Mouse (Mus musculus) kidney, postnatal 36 days (tissue): ENCODE results near the gene H6pd.

ENCODE experiments used
- DNase-seq, 2 experiments: peaks; one replicate each; pipeline ENCODE4 v3.0.0; 2021 to 2022; ENCODE audit warnings: mixed read lengths in 2 of 2

H6pd gene

DNA sequence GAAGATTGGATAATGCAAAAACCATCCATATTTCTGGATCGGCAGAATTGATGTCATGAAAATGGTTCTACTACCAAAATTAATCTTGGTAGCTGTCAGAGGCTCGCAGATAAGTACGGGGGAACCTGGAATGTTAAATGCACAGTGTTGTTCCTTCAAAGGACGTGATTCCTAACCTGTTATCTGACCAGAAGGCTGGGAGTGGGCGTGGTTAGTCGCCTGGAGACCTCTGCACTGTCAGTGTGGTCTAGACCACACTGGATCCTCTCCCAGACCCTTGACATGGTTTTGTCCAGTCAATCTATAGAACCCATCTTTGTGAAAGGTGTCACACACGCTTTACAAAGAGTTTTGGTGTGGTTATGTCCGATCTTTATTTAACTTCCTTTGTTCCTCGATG is 37.4 kb downstream of the H6pd start:
- no peak for DNase-seq

- DNase-seq = no peak
These were observed 40.3 kb downstream of the H6pd start for GRCm38 (mm10) chr4:149968526-149968925.

- no peak for DNase-seq
These were observed 41.9 kb downstream of the H6pd start for GRCm38 (mm10) chr4:149966963-149967362.

DNA sequence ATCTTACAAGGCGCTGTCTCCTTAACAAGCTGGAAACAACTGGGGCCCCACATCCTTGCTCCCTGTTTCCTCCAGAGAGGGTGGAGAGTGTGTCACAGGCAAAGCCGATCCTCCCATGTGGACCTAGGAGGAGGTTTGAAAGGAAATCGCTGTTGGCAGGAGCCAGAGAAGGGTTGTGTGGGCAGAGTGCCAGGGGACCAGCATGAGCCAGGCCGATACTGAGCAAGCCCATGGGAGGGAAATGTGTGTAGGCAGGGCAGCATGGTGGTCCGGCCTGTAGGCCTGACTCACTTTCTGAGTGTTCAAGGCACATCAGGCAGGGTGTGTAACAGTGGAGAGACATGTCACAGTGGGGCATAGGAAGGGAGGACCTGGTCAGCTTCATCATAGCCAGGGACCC is 42.6 kb downstream of the H6pd start:
- DNase-seq = peak; percentile 82 to 86

GRCm38 (mm10) chr4:149965672-149966071 is 43.2 kb downstream of the H6pd start:
- no peak for DNase-seq

- no peak for DNase-seq
These were observed 43.6 kb downstream of the H6pd start for GRCm38 (mm10) chr4:149965242-149965641.

GRCm38 (mm10) chr4:149964770-149965169 is 44.1 kb downstream of the H6pd start:
- DNase-seq = no peak

DNA sequence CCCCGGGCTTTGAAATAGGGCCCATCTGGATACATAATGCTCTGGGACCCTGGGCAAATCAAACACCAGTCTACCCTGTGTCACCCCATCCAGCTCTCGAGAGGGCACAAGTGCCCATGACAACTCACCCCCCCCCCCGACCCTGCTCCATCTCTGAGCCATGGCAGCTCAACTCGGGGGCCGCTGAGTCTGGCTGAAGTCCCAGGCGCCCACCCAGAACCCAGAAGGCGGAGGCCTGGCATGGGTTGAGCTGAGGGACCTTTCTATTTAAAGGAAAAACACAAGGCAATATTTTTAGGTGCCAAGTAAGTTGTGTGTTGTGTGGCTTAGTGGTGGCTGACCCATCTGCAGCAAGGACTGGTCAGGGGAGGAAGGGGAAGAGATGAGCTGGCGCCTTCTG is 44.5 kb downstream of the H6pd start:
- no peak for DNase-seq

GRCm38 (mm10) chr4:149960391-149960790 is 48.4 kb downstream of the H6pd start:
- DNase-seq = no peak

DNA sequence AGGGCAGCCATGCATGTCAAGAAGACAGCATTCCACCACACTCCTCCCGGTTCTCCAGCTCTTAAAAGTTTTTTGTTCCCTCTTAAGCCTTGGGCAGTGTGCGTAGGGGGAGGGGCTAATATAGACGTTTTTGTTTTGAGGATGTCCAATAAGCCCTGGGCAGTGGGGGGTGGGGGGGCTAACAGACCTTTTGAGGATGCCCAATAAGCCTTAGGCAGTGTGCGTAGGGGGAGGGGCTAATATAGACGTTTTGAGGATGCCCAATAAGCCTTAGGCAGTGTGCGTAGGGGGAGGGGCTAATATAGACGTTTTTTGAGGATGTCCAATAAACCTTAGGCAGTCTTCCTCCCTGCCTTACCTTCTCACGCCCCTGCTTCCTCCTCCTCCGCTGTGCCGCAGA is 49.0 kb downstream of the H6pd start:
- no peak for DNase-seq

GRCm38 (mm10) chr4:149958566-149958965 is 50.3 kb downstream of the H6pd start:
- DNase-seq = peak; percentile 79 to 89

- DNase-seq = no peak
These were observed 52.8 kb downstream of the H6pd start for GRCm38 (mm10) chr4:149956048-149956447.

- DNase-seq = no peak
These were observed 53.2 kb downstream of the H6pd start for GRCm38 (mm10) chr4:149955631-149956030.

GRCm38 (mm10) chr4:149954893-149955439 is 53.9 kb downstream of the H6pd start, which contains the start of gene Spsb1:
Gene Spsb1 (minus strand): TSS chr4:149955043.
- peak; percentile 98 to 99 for DNase-seq

DNA sequence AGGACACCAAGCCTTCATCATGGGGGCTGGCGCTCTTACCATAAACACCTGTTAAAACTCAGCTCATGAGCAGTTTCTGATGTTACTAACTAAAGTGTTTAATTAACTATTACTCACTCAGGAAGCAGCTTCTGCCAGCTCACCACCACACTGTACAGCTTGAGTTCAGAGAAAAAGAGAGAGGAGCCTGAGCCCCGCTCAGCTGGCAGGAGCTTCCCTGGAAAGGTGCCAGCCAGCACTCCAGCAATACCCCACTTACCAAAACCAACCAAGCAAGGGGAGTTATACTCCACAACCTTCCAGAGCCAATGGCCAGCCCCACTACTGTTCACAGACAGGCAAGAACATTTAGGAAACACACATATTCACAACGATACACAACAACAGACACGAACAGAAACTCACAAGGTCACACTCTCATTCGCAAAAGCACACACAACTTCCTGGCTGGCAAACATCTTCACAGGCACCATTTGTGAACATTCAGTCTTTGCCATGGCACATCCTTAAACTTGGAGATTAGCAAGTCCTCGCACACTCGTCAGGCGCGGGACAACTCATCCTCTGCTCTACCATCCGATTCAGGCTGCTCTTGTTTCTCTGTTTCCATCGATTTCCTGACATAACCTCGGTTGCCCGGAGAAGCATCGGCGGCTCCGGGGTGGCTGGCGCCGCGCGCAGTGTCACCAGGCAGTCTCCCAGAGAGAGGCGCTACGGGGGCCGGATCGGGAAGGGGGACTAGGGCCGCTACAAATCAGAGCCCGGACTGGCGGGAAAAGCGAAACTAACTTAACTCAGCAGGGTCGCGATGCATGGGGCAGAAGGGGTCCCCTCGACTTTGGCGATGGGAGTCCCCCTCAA is 55.0 kb downstream of the H6pd start:
- DNase-seq = peak; percentile 42 to 67

DNA sequence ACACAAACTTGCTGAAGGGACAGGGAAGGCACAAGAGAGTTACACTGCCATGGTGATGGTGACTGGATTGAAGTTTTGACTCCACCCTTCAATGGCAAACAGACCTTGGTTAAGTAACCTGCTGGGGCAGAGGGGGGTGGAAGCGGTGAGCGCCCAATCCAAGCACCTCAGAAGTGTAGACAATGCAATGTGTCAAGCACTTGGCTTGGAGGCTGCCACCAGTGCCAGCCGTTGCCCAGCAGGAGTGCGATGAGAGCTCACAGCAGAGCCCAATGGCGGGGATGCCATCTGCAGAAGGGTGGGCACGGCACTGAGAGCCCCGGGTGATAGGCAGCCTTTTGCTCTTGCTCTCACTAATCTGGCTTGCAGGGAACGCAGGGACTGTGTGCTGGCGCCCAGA is 56.6 kb downstream of the H6pd start:
- DNase-seq = no peak

DNA sequence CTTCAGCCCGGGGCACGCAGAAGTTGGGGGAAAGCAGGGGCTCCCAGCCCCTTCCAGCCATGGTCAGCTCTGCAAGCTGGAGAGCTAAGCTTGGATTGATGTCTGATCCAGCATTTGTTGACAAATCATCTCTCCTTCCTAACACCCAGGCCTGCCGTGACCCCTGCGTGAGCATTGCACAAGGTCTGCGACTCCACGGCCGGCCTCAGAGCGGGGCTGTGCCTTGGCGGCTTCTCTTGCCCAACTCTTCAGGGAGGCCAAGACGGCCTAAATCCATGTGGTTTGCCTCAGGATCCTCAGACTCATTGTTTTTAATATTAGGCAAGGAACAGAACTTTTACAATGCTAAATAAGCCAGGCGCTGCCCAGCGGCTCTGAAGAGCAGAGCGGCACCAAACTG is 57.6 kb downstream of the H6pd start:
- DNase-seq = no peak

GRCm38 (mm10) chr4:149949691-149950090 is 59.1 kb downstream of the H6pd start:
- no peak for DNase-seq

- no peak for DNase-seq
These were observed 60.7 kb downstream of the H6pd start for GRCm38 (mm10) chr4:149948119-149948518.

- DNase-seq = no peak
These were observed 61.4 kb downstream of the H6pd start for GRCm38 (mm10) chr4:149947396-149947795.

GRCm38 (mm10) chr4:149945194-149945593 is 63.6 kb downstream of the H6pd start:
- DNase-seq = no peak

- DNase-seq = no peak
These were observed 64.6 kb downstream of the H6pd start for GRCm38 (mm10) chr4:149944214-149944613.

DNA sequence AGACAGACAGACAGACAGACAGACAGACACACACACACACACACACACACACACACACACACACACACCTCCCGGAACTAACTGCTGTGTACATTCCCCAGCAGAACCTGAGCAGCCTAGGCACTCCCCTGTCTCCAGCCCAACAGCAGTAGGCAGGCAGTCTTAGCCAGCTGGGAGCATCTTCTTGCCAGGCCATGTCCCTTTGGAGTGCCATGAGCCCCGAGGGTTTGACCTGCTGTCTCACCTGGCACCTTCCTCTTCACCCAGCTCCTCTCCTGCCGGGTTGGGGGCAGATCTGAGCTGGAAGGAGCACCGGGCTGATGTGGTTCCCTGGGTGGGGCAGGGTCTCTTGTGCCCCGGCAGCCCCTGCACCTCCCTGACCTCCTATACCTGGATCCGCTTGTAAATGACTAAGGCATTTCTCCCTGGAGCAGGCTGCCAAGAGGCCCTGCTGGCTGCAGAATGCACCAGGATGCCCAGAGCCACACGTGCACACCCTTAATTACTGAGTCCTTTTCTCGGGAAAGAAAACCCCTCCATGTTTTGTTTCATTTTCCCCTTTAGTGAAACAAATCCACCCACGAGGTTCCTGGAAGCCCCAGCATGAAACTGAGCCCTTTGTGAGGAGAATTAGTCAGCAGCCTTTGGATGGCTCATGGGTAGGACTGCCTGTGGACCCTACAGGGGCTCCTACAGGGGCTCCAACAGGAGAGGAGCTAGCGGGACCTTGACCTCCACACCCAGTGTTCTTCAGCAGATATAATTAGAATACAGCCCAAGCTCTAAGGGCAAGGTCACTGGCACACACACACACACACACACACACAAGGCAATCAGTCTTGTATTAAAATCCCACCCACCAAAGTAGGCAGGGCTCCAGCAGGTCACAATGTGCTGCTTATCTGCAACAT is 65.7 kb downstream of the H6pd start:
- DNase-seq = no peak
